8 mouse cellular contexts compared by ENCODE assay signal in genomic region chr4:97773791-97774190, GRCm38 (mm10). TPM values are rescaled to one million over a fixed set of nuclear protein-coding genes. Genes with fewer than 3 reads are reported as not detected.
DNase-seq lines count a peak whose midpoint lies in the region; ATAC-seq and TF ChIP-seq lines count a peak whose summit lies in the region.

No protein-coding gene starts in this region.

- H3K4me3 ChIP-seq in left cerebral cortex, adult 2 months: no peak overlapping the region; the same call in 1 of the 2 replicates
- peak overlapping the region; percentile 42; the same call in 1 of the 2 replicates for H3K4me3 ChIP-seq in forebrain, embryonic 14.5 days (ENCODE audit: low read depth, low read length)
- peak overlapping the region; percentile 49 for H3K4me3 ChIP-seq in limb, embryonic 13.5 days
- peak overlapping the region; percentile 53 for H3K4me3 ChIP-seq in neural tube, embryonic 15.5 days (replicated peaks)

- no peaks in the 10 kb centered on the region for H3K9me3 ChIP-seq in forebrain, embryonic 14.5 days (replicated peaks; ENCODE audit: control insufficient read depth, low read length)
- no peaks in the 10 kb centered on the region for H3K9me3 ChIP-seq in limb, embryonic 13.5 days
- H3K9me3 ChIP-seq in neural tube, embryonic 15.5 days (replicated peaks): no peaks in the 10 kb centered on the region

- no peak for TF ChIP-seq CTCF in left cerebral cortex, adult 2 months (IDR thresholded peaks at IDR 0.05)

- peak overlapping the region; percentile 45; the same call in 1 of the 2 replicates for H3K27ac ChIP-seq in left cerebral cortex, adult 2 months
- peak overlapping the region; percentile 59; the same call in 1 of the 2 replicates for H3K27ac ChIP-seq in forebrain, embryonic 14.5 days (ENCODE audit: low read depth, low read length)
- peak overlapping the region; percentile 63 for H3K27ac ChIP-seq in limb, embryonic 13.5 days
- peak overlapping the region; percentile 68 for H3K27ac ChIP-seq in neural tube, embryonic 15.5 days (replicated peaks)

- H3K4me2 ChIP-seq in forebrain, embryonic 14.5 days (ENCODE audit: low read length): peak overlapping the region; percentile 83
- peak overlapping the region; percentile 66 for H3K4me2 ChIP-seq in limb, embryonic 13.5 days (replicated peaks)
- peak overlapping the region; percentile 70 for H3K4me2 ChIP-seq in neural tube, embryonic 15.5 days

- H3K9ac ChIP-seq in forebrain, embryonic 14.5 days (ENCODE audit: low read length): no peak overlapping the region
- no peak overlapping the region for H3K9ac ChIP-seq in limb, embryonic 13.5 days
- H3K9ac ChIP-seq in neural tube, embryonic 15.5 days (replicated peaks): 0 out of 2 replicates have a peak overlapping the region, but pooled peaks have one; percentile 11

- H3K36me3 ChIP-seq in forebrain, embryonic 14.5 days (ENCODE audit: control insufficient read depth, insufficient read depth, low read length): no peaks in the 10 kb centered on the region
- H3K36me3 ChIP-seq in limb, embryonic 13.5 days: no peaks in the 10 kb centered on the region
- no peaks in the 10 kb centered on the region for H3K36me3 ChIP-seq in neural tube, embryonic 15.5 days

- no peak for DNase-seq in left cerebral cortex, adult 2 months (ENCODE audit: extremely low spot score in 1 of 2, low spot score in 2 of 2)
- no peak for DNase-seq in left cerebral cortex, adult 8-10 months (ENCODE audit: low spot score in 2 of 2)
- no peak for DNase-seq in forebrain, embryonic 14.5 days (ENCODE audit: low spot score)
- DNase-seq in cerebellum, postnatal 4 days (ENCODE audit: low spot score in 2 of 2): no peak
- no peak for DNase-seq in adrenal gland, postnatal 10 days

- no peak for ATAC-seq in forebrain, embryonic 14.5 days
- no peak for ATAC-seq in limb, embryonic 13.5 days (ENCODE audit: low FRiP score, low read depth)
- no peak for ATAC-seq in neural tube, embryonic 15.5 days (ENCODE audit: low FRiP score)
- ATAC-seq in megakaryocyte, adult 5-6 weeks (ENCODE audit: poor library complexity, severe bottlenecking): no peak

- intact Hi-C loops in left cerebral cortex, adult 2 months (cut with DNase I): loop anchor here (2.0 to 10.0 kb wide), 3 partner anchors 15 to 549 kb away; no protein-coding TSS in a partner anchor

- H3K4me1 ChIP-seq in forebrain, embryonic 14.5 days (ENCODE audit: control insufficient read depth, insufficient read depth, low read length): peaks cover 24% of the 10 kb centered on the region
- H3K4me1 ChIP-seq in limb, embryonic 13.5 days: peaks cover 27% of the 10 kb centered on the region
- peaks cover 35% of the 10 kb centered on the region for H3K4me1 ChIP-seq in neural tube, embryonic 15.5 days

- 38% methylated on average over 2 of the region's 2 CpGs for WGBS in forebrain, embryonic 14.5 days
- 55% methylated on average over 2 of the region's 2 CpGs for WGBS in limb, embryonic 13.5 days
- WGBS in neural tube, embryonic 15.5 days: 42% methylated on average over 2 of the region's 2 CpGs

- no peaks in the 10 kb centered on the region for H3K27me3 ChIP-seq in forebrain, embryonic 14.5 days (replicated peaks; ENCODE audit: control insufficient read depth, insufficient read depth, low read length)
- no peaks in the 10 kb centered on the region for H3K27me3 ChIP-seq in limb, embryonic 13.5 days
- peaks cover 4% of the 10 kb centered on the region for H3K27me3 ChIP-seq in neural tube, embryonic 15.5 days (replicated peaks)

RNA-seq across cellular contexts. Expression of gene Nfia, which starts 1.3 kb away (rescaled TPM):
- 10 to 100 TPM; 58.1 to 62.5 TPM for total RNA-seq in left cerebral cortex, adult 2 months (2021)
- 10 to 100 TPM; 55.9 to 77.3 (median 71.0) TPM for total RNA-seq in left cerebral cortex, adult 8-10 months (2022)
- 71.5 and 85.9 TPM in 2 replicates for polyA plus RNA-seq in forebrain, embryonic 14.5 days (2014; fragmentation: Nextera tagmentation; extraction: Ambion mirVana)
- 88.3 and 88.4 TPM in 2 replicates for polyA plus RNA-seq in limb, embryonic 13.5 days (2015; fragmentation: Nextera tagmentation; extraction: Ambion mirVana)
- 36.0 and 38.5 TPM in 2 replicates for polyA plus RNA-seq in neural tube, embryonic 15.5 days (2015; fragmentation: Nextera tagmentation; extraction: Ambion mirVana)
- 17.8 TPM in 2 replicates for total RNA-seq in megakaryocyte, adult 5-6 weeks (2015)
- total RNA-seq in megakaryocyte, adult 5-6 weeks (2017): 3.6 and 4.6 TPM in 2 replicates
- total RNA-seq in adrenal gland, postnatal 10 days (2021): 100 to 1,000 TPM; 212 to 228 TPM

RNA-seq across cellular contexts. Expression of gene E130114P18Rik, which starts 4.1 kb away (rescaled TPM):
- total RNA-seq in left cerebral cortex, adult 2 months (2021): 1 to 10 TPM; 3.7 to 4.9 TPM
- total RNA-seq in left cerebral cortex, adult 8-10 months (2022): 1 to 10 TPM; 5.0 to 8.3 (median 6.2) TPM
- 48.7 and 62.9 TPM in 2 replicates for polyA plus RNA-seq in forebrain, embryonic 14.5 days (2014; fragmentation: Nextera tagmentation; extraction: Ambion mirVana)
- polyA plus RNA-seq in limb, embryonic 13.5 days (2015; fragmentation: Nextera tagmentation; extraction: Ambion mirVana): 3.7 and 6.3 TPM in 2 replicates
- 13.5 and 18.4 TPM in 2 replicates for polyA plus RNA-seq in neural tube, embryonic 15.5 days (2015; fragmentation: Nextera tagmentation; extraction: Ambion mirVana)
- not detected in 2 replicates for total RNA-seq in megakaryocyte, adult 5-6 weeks (2015)
- not detected in 2 replicates for total RNA-seq in megakaryocyte, adult 5-6 weeks (2017)
- total RNA-seq in adrenal gland, postnatal 10 days (2021): under 1 TPM; 0.48 to 0.69 TPM
